Mouse (Mus musculus) bone marrow macrophage, adult 2 months (primary cell): Measurements from ENCODE around the gene Cspg4. TPM values are rescaled to one million over a fixed set of nuclear protein-coding genes. Genes with fewer than 3 reads are reported as not detected.
A peak's percentile ranks its signal among the peaks of the same experiment; 100 is the strongest.
"Not testable (repeated sequence)": the region's sequence is repeated elsewhere in the genome, so short reads cannot be mapped to it uniquely, and the experiment has no call there.

Source experiments
- H3K27ac ChIP-seq: 2 replicates; pipeline ENCODE4 v1.5.1; 2012; ENCODE audit warnings: low read depth, low read length; ENCODE audit not compliant: insufficient read depth
- H3K4me1 ChIP-seq: 2 replicates; pipeline ENCODE4 v1.6.1; 2012; ENCODE audit warnings: low read length; ENCODE audit not compliant: control insufficient read depth, insufficient read depth
- H3K4me3 ChIP-seq: 2 replicates; pipeline ENCODE4 v1.5.1; 2012; ENCODE audit warnings: mild to moderate bottlenecking, low read length, moderate library complexity; ENCODE audit not compliant: insufficient read depth
- CTCF ChIP-seq: IDR thresholded peaks from 2 replicates; pipeline ENCODE4 v1.5.1; 2012; ENCODE audit warnings: low read depth, mild to moderate bottlenecking, low read length, moderate library complexity
- POLR2A ChIP-seq: IDR thresholded peaks from 2 replicates; pipeline ENCODE4 v1.6.1; 2012; ENCODE audit warnings: mild to moderate bottlenecking, low read depth, low read length, borderline replicate concordance
- polyA plus RNA-seq: library from polyadenylated mRNA; stranded (reverse); fragments of >200 nt; gene quantifications from 2 replicates; pipeline ENCODE4 v1.2.4, GENCODE M21; 2012; ENCODE audit not compliant: missing spikeins, insufficient read depth, insufficient read length

Cspg4 gene
- polyA plus RNA-seq, 1 experiment, result 0.67 TPM

GRCm38 (mm10) chr9:56928041-56928811 lies 63.4 kb downstream of the Cspg4 start, which contains the start of gene Snx33:
Gene Snx33 (minus strand): TSS chr9:56928371.
- Histone ChIP-seq H3K4me3 (peak within 1 kb of the TSS; percentile 90), H3K4me1 (peaks cover 30% of the 10 kb centered on the region), H3K27ac (peak within 1 kb of the TSS; percentile 71)
- TF ChIP-seq POLR2A, result no peak
- peak; percentile 23; the same call in 1 of the 2 replicates for TF ChIP-seq CTCF

- Histone ChIP-seq H3K27ac (no peak overlapping the region), H3K4me3 (no peak overlapping the region), H3K4me1 (peaks cover 18% of the 10 kb centered on the region)
- TF ChIP-seq POLR2A, result no peak
- no peak for TF ChIP-seq CTCF
These were observed 64.7 kb downstream of the Cspg4 start for GRCm38 (mm10) chr9:56929496-56929895.

GRCm38 (mm10) chr9:56930556-56930955 lies 65.7 kb downstream of the Cspg4 start:
- no peak for TF ChIP-seq CTCF
- no peak overlapping the region for H3K4me3 ChIP-seq
- no peak overlapping the region for H3K27ac ChIP-seq
- peaks cover 9% of the 10 kb centered on the region for H3K4me1 ChIP-seq

- no peak for TF ChIP-seq POLR2A
- no peak for TF ChIP-seq CTCF
- Histone ChIP-seq H3K27ac (peak overlapping the region; percentile 76), H3K4me3 (peak overlapping the region; percentile 61), H3K4me1 (peaks cover 9% of the 10 kb centered on the region; the same call in 1 of the 2 replicates)
These were observed 72.0 kb downstream of the Cspg4 start for GRCm38 (mm10) chr9:56936861-56937222.

- Histone ChIP-seq H3K4me1 (peaks cover 9% of the 10 kb centered on the region; the same call in 1 of the 2 replicates), H3K4me3 (peak within 1 kb of the TSS; percentile 93), H3K27ac (peak within 1 kb of the TSS; percentile 79)
- TF ChIP-seq CTCF, result no peak
- TF ChIP-seq POLR2A, result no peak
These were observed 72.7 kb downstream of the Cspg4 start, which contains the start of gene Imp3 for GRCm38 (mm10) chr9:56937223-56938160. Gene Imp3 (plus strand): TSS chr9:56937475.

GRCm38 (mm10) chr9:56938374-56938773 lies 73.5 kb downstream of the Cspg4 start:
- no peak for TF ChIP-seq CTCF
- H3K4me1 ChIP-seq, result peaks cover 9% of the 10 kb centered on the region; the same call in 1 of the 2 replicates
- H3K4me3 ChIP-seq, result peak overlapping the region; percentile 93
- peak overlapping the region; percentile 47 for H3K27ac ChIP-seq

- not testable (repeated sequence) for H3K27ac ChIP-seq, H3K4me1 ChIP-seq, H3K4me3 ChIP-seq
These were observed 82.6 kb downstream of the Cspg4 start for GRCm38 (mm10) chr9:56947481-56947880.

GRCm38 (mm10) chr9:56948699-56949098 lies 83.9 kb downstream of the Cspg4 start:
- H3K4me1 ChIP-seq, H3K27ac ChIP-seq, H3K4me3 ChIP-seq: not testable (repeated sequence)

Other genes starting within 250 kb of the Cspg4 start
- gene Lingo1, start 68.6 kb upstream of the Cspg4 start, polyA plus RNA-seq, result not detected in 2 replicates
- gene Odf3l1, start 354 bp upstream of the Cspg4 start, polyA plus RNA-seq, result not detected in 2 replicates
- gene Snx33, start 63.3 kb downstream of the Cspg4 start, polyA plus RNA-seq, result 10.8 and 12.5 TPM in 2 replicates
- gene Imp3, start 72.4 kb downstream of the Cspg4 start, polyA plus RNA-seq, result 62.4 and 64.1 TPM in 2 replicates
- 5.2 and 8.1 TPM in 2 replicates for gene Snupn, start 85.8 kb downstream of the Cspg4 start, polyA plus RNA-seq
- gene Ptpn9, start 129.9 kb downstream of the Cspg4 start, polyA plus RNA-seq, result 15.6 and 18.5 TPM in 2 replicates
- 30.5 and 37.1 TPM in 2 replicates for gene Sin3a, start 207.0 kb downstream of the Cspg4 start, polyA plus RNA-seq